Mouse (Mus musculus) right cerebral cortex, adult 18-20 months (tissue): ENCODE results near the gene Bcl2l14.

Experiments
- DNase-seq: peaks from one replicate; pipeline ENCODE4 v3.0.0; 2022; ENCODE audit warnings: mixed read lengths

The Bcl2l14 gene

GRCm38 (mm10) chr6:134396018-134396417 lies at the start of gene Bcl2l14:
Gene Bcl2l14, plus strand, starts transcription at chr6:134396318.
- DNase-seq, result no peak

DNA sequence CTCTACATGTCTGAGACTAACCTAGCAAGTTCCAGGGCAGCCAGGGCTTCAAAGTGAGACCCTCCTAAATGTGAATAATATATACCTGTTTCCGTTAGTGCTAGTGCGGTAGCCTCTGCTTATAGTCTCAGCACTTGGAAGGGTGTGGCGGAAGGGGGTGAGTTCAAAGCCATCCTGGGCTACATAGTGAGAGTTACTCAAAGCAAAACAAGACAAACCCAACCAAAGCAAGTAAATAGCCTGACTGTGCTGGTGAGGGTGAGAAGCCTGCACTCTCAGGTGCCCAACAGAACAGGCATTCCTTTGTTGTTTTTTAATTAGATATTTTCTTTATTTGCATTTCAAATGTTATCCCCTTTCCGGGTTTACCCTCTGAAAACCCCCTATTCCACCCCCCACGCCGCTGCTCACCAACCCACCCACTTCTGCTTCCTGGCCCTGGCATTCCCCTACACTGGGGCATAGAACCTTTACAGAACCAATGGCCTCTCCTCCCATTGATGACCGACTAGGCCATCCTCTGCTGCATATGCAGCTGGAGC lies 47.5 kb upstream of the Bcl2l14 start:
- DNase-seq, result no peak

DNA sequence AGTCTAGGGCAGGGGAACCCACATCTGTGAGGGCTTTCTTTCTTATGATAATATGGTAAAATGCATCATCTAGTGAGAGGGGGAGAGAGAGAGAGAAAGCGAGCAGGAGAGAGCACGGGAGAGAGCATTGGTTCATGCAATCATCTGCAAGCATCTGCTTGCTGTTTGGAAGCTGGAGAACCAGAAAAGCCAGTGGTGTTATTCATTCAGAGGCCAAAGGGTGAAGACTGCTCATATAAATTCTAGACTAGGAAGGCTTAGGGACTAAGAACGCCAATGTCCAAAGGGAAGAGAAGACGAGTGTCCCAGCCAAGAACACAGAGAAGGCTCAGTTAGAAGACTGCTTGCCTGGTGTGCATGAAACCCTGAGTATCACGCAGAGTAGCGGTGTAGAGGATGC lies 43.2 kb upstream of the Bcl2l14 start:
- DNase-seq, result no peak

DNA sequence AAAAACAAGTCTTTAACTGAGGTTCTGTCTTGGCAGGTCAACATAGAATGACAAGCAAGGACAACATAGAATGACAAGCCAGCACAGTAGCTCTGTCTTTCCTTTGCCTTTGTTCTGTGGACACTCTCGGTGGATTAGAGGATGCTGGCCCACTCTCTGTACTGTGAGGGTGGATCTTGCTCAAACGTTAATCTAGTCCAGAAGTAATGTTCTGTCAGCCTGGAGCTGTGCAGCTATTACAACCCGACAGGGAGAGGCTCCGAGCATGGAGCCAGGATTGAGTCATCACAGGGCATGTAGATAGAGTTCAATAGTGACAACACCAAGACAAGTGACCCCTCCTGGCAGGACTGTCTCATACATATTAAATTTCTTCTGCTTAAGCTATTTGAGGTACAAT lies 42.4 kb upstream of the Bcl2l14 start:
- DNase-seq, result no peak

DNA sequence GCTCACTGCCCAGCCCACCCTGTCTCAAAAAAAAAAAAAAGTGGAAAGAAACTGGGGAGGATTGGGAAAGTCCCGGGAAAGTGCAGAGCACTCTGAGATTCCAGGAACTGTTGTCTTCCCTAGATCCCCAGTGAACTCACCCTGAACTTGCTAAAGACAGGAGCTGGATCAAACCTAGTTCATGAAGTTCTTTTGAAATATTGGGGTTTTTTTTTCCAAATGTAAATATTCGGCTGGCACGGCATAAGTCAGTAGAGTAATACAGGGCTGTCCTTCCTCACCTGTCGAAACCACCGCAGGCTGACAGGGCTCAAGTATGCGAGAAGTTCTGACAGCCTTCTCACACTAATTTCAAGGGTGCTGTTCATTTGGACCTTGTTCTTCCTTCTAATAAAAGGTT lies 38.5 kb upstream of the Bcl2l14 start:
- no peak for DNase-seq

- DNase-seq, result no peak
Measured at GRCm38 (mm10) chr6:134360079-134360478, 36.0 kb upstream of the Bcl2l14 start.

GRCm38 (mm10) chr6:134364644-134365043 lies 31.5 kb upstream of the Bcl2l14 start:
- DNase-seq, result no peak

GRCm38 (mm10) chr6:134365952-134366351 lies 30.2 kb upstream of the Bcl2l14 start:
- DNase-seq, result no peak

DNA sequence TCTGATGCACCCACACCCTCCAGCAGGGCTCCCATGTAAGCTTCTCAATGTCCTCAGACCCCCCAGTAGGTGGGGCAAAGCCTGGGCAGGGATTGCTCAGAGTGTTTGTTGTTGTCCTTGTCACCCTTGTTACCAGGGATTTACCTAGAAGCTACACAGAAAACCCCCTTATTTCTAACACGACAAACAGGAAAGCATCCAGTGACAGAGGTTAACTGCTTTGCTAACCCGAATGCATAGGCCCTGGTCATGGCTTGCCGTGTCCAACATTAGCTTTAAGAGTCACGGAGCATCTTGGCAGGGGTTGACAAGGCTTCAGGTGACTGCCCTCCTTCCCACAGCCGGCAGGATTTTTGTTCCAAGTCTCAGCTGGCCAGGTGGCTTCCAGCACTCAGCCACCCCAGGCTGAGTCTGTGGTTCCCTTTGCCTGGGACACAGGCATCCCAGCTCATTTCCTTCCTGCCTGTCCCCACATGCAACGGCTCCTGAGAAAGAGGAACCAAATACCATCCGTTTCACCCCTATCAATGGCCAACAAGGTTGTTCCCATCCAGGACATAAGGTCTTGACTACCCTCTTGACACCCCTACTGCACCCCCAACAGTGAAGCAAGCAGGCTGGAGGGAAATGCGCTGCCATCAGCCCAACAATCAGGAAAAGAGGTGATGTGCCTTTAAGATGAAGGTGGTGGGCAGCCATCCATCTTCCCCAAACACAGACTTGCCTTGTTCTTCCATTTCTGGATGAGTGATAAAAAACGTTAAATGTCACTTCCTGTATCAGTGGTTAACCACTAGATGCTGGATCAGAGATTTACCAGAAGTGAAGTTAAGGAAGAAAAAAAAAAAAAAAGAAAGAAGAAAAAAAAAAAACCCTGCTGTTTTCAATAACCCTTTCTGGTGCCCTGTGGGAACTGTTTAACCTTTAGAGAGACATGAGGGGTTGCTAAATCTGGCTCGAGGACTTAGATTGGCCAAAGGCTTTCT lies 29.5 kb upstream of the Bcl2l14 start:
- no peak for DNase-seq

DNA sequence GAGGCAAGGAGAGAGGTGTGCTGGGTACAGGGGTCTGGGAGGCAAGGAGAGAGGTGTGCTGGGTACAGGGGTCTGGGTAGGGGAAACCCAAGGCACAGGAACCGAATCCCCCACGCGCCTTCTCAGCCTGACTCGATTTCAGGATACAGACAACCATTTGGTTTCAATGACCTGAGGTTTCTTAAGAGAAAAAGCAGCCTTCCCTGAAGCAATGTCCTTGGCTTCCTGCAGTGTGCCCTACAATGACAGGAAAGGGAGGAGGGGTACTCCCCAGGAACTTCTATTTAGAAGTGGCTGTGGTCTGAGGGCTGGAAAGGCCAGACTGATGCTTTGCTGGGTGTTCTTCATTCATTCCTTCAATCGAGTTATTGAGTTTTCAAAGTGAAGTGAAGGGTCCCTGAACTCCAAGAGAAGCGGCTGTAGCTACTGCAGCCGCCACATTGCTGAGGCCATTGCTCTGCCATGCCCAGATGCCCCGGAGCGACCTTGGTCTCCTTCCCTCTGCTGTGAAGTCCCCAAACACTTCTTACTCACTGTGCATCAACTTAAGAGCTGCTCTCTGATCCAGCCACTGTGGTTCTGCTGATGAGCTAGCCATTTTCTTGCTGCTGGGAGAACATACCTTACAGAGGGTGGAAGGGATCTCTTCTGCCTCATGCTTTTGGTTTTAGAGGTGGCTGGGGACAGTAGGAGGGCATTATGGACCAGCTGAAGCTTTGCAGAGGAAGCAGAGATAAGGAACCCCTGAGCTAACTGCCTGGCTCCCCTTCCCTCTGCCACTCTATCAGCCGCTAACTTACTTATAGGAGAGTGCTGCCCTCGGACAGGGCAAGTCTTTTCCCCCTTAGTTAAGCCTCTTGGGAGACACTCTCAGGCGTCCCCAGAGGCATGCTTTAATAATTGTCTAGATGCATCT lies 28.5 kb upstream of the Bcl2l14 start:
- no peak for DNase-seq

GRCm38 (mm10) chr6:134372946-134373345 lies 23.2 kb upstream of the Bcl2l14 start:
- peak; percentile 51 for DNase-seq

- DNase-seq, result no peak
Measured at GRCm38 (mm10) chr6:134377201-134377600, 18.9 kb upstream of the Bcl2l14 start.

DNA sequence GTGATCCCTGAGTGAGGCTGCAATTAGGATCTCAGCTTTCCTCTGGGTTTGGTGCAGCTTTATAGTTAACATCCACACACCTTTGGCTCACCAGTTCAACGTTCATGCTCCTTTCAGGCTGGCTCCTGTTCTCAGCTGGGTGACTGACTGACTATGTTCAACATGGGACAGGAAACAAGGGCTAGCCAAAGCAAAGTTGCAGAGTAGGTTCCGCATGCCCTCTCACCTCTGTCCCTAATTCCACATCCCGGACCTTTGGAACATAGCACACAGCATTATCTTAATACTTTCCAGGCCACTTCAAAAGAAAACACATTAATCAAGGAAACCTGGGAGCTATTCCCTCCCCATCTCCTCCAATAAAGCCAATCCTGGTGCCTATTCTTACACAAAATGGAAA lies 18.3 kb upstream of the Bcl2l14 start:
- no peak for DNase-seq

GRCm38 (mm10) chr6:134381462-134381861 lies 14.7 kb upstream of the Bcl2l14 start:
- no peak for DNase-seq

- no peak for DNase-seq
Measured at GRCm38 (mm10) chr6:134385931-134386330, 10.2 kb upstream of the Bcl2l14 start.

DNA sequence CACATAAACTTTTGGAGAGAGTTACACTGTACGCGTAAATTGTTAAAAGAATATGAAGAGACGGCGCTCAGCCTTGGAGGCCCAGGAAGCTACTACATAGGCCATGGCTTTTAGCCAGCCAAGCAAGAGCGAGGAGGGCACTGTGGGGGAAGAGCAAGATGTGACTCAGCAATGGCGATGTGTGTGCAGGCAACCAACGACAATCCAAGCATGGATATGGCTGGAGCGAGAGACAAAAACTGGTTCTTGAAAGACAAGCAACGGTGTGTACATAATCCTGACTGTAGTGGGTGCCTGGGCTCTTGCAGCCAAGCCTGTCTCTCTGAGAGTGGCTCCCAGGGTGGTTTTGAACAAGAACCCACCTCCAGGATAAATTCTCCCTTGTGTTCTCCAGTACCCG lies 8.7 kb upstream of the Bcl2l14 start:
- DNase-seq, result no peak

DNA sequence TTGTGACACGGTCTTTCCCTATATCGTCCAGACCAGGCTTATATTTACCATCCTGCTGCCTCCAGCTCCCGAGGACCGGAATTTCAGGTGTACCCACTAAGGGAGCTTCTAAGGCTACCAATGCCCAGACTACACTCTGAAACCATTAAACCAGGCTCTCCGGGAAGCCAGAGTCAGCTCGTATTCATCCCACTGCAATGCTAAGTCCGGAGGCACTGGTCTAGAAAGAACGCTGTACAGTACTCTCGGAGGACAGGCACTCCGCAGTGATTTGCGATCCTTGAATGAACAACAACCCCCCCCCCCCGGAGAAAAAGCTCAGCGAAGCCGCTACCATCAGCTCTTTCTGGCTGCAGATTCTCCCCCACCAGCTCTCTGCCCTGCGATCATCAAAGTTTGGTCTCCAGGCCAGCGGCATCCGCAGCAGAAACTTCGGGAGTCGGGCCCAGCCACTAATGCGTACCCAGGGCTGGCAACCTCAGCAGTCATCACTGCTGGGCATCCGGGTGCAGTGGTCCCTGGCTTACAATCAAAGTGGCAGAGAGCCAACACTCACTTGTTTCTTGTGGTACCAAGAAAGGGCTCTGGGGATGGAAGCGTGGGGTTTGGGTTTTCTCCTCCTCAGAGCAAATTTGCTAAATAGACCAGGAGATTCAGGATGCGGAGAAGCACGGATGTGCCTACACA lies 7.6 kb upstream of the Bcl2l14 start:
- DNase-seq, result no peak

GRCm38 (mm10) chr6:134389248-134389891 lies 6.7 kb upstream of the Bcl2l14 start:
- peak; percentile 70 for DNase-seq

DNA sequence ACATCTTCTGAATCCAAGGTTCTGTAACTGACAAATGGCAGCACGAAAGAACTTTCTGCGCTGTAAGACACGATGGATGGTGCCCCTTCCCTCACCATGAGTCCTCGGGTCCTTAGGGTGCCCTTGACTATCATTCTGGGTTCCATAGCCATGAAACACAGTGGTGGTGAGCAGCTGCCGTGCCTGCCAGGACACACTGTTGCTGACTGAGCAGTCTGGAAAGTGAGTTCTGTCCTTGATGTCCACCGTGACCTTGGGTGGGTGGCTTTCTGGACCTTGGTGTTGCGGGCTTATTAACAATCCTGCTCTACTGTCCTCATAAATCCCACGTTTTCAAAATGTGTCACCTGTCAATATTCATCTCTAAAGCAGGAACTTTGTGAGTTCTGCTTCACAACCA lies 6.2 kb upstream of the Bcl2l14 start:
- DNase-seq, result no peak

- DNase-seq, result no peak
Measured at GRCm38 (mm10) chr6:134390837-134391236, 5.3 kb upstream of the Bcl2l14 start.

GRCm38 (mm10) chr6:134402914-134403683 lies 7.0 kb downstream of the Bcl2l14 start:
- peak; percentile 54 for DNase-seq
